Mouse (Mus musculus) heart, embryonic 13.5 days (tissue): ENCODE results near the gene Ropn1l. TPM values are rescaled to one million over a fixed set of nuclear protein-coding genes. Genes with fewer than 3 reads are reported as not detected.

Experiments used
- ATAC-seq: fragments of 200-750 bp; cut with Nextera tagmentation; 2 replicates; pipeline ENCODE4 v1.8.0; 2017; ENCODE audit warnings: moderate TSS enrichment; ENCODE audit not compliant: insufficient number of reproducible peaks, low FRiP score, low TSS enrichment; ENCODE audit errors: extremely low read depth
- H3K27ac ChIP-seq: fragments of 300-500 bp; sonication (generic); replicated peaks from 2 replicates; pipeline ENCODE4 v1.5.1; 2015; ENCODE audit warnings: moderate library complexity, mild to moderate bottlenecking, inconsistent platforms
- H3K27me3 ChIP-seq: fragments of 300-500 bp; sonication (generic); replicated peaks from 2 replicates; pipeline ENCODE4 v1.6.1; 2015; ENCODE audit warnings: mild to moderate bottlenecking, inconsistent platforms
- H3K36me3 ChIP-seq: fragments of 300-500 bp; sonication (generic); 2 replicates; pipeline ENCODE4 v1.6.1; 2015; ENCODE audit warnings: mild to moderate bottlenecking, inconsistent platforms
- H3K4me1 ChIP-seq: fragments of 300-500 bp; sonication (generic); 2 replicates; pipeline ENCODE4 v1.6.1; 2015; ENCODE audit warnings: inconsistent platforms
- H3K4me2 ChIP-seq: fragments of 300-500 bp; sonication (generic); 2 replicates; pipeline ENCODE4 v1.6.1; 2015; ENCODE audit warnings: inconsistent platforms, mild to moderate bottlenecking, moderate library complexity
- H3K4me3 ChIP-seq: fragments of 300-500 bp; sonication (generic); 2 replicates; pipeline ENCODE4 v1.5.1; 2015; ENCODE audit warnings: moderate library complexity, mild to moderate bottlenecking, inconsistent platforms
- H3K9ac ChIP-seq: fragments of 300-500 bp; sonication (generic); 2 replicates; pipeline ENCODE4 v1.6.1; 2015; ENCODE audit warnings: inconsistent platforms, mild to moderate bottlenecking, moderate library complexity
- H3K9me3 ChIP-seq: fragments of 300-500 bp; sonication (generic); 2 replicates; pipeline ENCODE4 v1.6.1; 2016; ENCODE audit warnings: inconsistent platforms
- WGBS: fragments of 180-500 bp; shearing (Covaris S2); methylation state at CpG from one replicate; pipeline ENCODE4 v1.1.7; 2015; ENCODE audit warnings: mixed read lengths; 5-methylcytosine and 5-hydroxymethylcytosine counted together
- polyA plus RNA-seq: library from polyadenylated mRNA; unstranded; fragments of >200 nt; fragmentation: Nextera tagmentation; extraction: Ambion mirVana; gene quantifications from 2 replicates; pipeline ENCODE4 v1.2.1, GENCODE M21; 2015

Ropn1l gene
- polyA plus RNA-seq, 1 experiment from 2014 or later, result 2.0 TPM

DNA sequence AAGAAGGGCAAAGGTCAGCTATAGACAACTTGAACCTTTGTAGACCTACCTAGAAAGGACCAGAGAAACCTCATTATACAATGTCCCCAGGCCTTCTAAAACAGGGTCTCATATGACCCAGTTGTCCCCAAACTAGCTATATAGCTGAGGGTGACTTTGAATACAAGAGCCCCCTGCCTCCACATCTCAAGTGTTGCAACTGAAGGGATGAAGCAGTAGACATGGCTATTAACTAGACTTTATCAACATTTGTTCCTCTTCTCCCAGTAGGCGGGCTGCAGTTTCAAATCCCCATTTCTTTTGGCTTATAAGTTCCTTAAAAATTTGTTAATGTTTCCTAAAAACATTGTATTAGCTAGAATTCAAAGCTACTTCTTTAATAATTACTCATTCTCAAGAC is 13.2 kb upstream of the Ropn1l start:
- peaks cover 90% of the 10 kb centered on the region for H3K36me3 ChIP-seq

DNA sequence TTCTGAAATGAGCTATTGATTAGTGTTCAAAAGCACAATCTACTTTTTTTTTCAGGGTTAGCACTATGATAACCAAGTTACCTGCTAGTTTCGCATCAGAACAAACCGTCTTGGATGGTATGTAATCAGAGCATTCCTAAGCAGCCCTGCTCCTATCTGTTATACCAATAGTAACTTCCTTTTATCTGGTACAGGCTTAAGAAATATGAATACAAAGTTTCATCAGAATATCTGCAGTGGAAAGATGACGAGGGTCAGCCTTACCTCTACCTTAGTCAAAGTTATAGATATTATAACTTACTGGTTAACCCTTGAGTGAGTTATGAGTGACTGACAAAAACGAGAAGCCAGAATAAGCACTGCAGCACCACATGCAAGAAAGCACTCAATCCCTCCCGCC is 12.8 kb upstream of the Ropn1l start:
- no peaks in the 10 kb centered on the region for H3K9me3 ChIP-seq
- no peaks in the 10 kb centered on the region for H3K27me3 ChIP-seq
- no peak for ATAC-seq
- H3K4me1 ChIP-seq, result no peaks in the 10 kb centered on the region
- no peak overlapping the region for H3K27ac ChIP-seq
- H3K4me3 ChIP-seq, result no peak overlapping the region
- H3K4me2 ChIP-seq, result no peak overlapping the region
- no peak overlapping the region for H3K9ac ChIP-seq
- H3K36me3 ChIP-seq, result peaks cover 90% of the 10 kb centered on the region
- 88% methylated on average over 5 of the region's 5 CpGs for WGBS

More for the DNA sequence above, 13.2 kb upstream of the Ropn1l start:
- Histone ChIP-seq H3K9me3 (no peaks in the 10 kb centered on the region), H3K4me2 (no peak overlapping the region), H3K27ac (no peak overlapping the region), H3K9ac (no peak overlapping the region), H3K4me1 (no peaks in the 10 kb centered on the region), H3K4me3 (no peak overlapping the region), H3K27me3 (no peaks in the 10 kb centered on the region)
- no peak for ATAC-seq
- WGBS, result 89% methylated on average over 1 of the region's 1 CpGs

DNA sequence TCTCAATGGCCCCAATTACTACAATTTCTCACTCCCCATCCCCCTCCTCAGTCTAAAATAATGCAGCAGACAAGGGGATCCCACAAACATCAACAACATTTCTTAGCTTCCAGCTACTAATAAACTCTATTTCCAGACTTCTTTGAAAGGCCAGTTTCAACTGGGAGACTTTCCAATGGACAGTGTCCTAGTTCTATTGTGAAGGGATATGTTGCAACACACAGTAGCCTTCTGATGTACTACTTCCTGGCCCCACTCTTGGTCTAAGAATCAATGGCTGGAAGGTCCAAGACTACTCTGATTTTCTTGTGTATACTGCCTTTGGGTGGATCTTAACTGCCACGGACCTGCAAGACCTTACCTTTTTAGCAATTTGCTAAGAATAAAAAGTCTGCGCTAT is 12.3 kb upstream of the Ropn1l start:
- ATAC-seq, result no peak
- no peaks in the 10 kb centered on the region for H3K9me3 ChIP-seq
- no peak overlapping the region for H3K27ac ChIP-seq
- H3K4me1 ChIP-seq, result no peaks in the 10 kb centered on the region
- peaks cover 92% of the 10 kb centered on the region for H3K36me3 ChIP-seq
- H3K4me2 ChIP-seq, result no peak overlapping the region
- no peak overlapping the region for H3K4me3 ChIP-seq
- WGBS, result 96% methylated on average over 2 of the region's 2 CpGs
- H3K27me3 ChIP-seq, result no peaks in the 10 kb centered on the region
- no peak overlapping the region for H3K9ac ChIP-seq

DNA sequence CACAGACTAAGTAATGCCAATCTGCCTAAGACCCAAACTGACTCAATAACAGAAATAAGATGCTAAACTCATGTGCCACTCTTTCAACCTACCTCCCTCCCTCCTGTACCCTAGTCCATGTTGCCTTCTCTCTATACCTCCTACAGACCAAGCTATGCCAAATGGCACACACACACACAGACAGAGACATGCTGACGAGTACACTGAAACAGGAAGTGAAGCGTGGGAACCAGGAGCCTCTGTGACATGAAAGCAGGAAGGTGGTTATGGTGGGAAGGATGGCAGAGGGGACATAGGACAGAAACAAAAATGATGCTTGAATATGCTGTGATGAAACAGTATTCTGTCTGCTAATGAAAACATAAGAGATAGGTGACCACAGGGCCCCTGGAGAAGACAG is 7.0 kb upstream of the Ropn1l start:
- 75% methylated on average over 2 of the region's 2 CpGs for WGBS
- no peak overlapping the region for H3K4me3 ChIP-seq

DNA sequence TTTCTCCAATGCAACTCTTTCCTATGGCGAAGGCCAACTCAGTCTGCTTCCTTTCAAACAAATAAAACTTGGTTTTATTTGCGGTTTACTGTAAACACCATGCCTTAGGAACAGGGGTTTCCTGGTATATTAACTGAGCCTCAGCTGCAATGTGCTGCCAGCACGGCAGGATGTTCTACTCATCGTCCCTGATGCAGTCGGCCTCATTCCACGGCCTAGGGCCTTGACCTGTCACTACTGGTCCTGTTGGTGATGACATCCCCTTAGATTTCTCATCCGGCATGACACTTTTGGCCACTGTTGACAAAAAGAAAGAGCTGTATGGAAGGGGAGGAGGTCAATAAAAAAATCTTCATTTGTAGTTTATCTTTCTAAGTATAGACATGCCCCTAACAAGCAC is 4.5 kb upstream of the Ropn1l start:
- Histone ChIP-seq H3K27me3 (no peaks in the 10 kb centered on the region), H3K4me2 (no peak overlapping the region), H3K36me3 (peaks cover 71% of the 10 kb centered on the region), H3K9ac (no peak overlapping the region), H3K4me1 (peaks cover 8% of the 10 kb centered on the region; the same call in 1 of the 2 replicates), H3K4me3 (no peak overlapping the region), H3K9me3 (no peaks in the 10 kb centered on the region), H3K27ac (no peak overlapping the region)
- 84% methylated on average over 7 of the region's 7 CpGs for WGBS
- ATAC-seq, result no peak

More for the DNA sequence above, 7.0 kb upstream of the Ropn1l start:
- Histone ChIP-seq H3K4me2 (no peak overlapping the region), H3K36me3 (peaks cover 87% of the 10 kb centered on the region), H3K4me1 (no peaks in the 10 kb centered on the region), H3K9me3 (no peaks in the 10 kb centered on the region), H3K27me3 (no peaks in the 10 kb centered on the region), H3K9ac (no peak overlapping the region), H3K27ac (no peak overlapping the region)
- ATAC-seq, result no peak

DNA sequence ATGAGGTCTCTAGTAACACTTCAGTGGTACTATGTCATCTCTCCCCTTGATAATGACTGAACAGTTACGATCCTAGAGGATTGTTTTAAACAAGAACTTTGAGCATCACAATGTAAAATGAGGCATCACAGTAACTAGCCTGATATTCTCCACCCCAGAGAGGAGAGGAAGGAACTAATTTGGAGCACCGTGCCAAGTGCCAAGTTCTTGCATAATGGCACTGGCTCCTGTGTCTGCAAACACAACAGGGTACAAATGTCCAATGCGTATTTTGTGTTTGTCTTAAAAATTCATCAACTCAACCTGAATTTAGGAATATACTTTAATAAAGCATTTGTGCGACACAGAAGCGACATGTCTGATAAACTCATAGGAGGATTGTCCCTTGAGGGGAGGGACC is 2.8 kb upstream of the Ropn1l start:
- Histone ChIP-seq H3K4me1 (peaks cover 16% of the 10 kb centered on the region; the same call in 1 of the 2 replicates), H3K27me3 (no peaks in the 10 kb centered on the region), H3K4me2 (no peak overlapping the region), H3K9me3 (no peaks in the 10 kb centered on the region), H3K27ac (no peak overlapping the region), H3K36me3 (peaks cover 54% of the 10 kb centered on the region), H3K4me3 (no peak overlapping the region), H3K9ac (no peak overlapping the region)
- ATAC-seq, result no peak
- 83% methylated on average over 5 of the region's 5 CpGs for WGBS

DNA sequence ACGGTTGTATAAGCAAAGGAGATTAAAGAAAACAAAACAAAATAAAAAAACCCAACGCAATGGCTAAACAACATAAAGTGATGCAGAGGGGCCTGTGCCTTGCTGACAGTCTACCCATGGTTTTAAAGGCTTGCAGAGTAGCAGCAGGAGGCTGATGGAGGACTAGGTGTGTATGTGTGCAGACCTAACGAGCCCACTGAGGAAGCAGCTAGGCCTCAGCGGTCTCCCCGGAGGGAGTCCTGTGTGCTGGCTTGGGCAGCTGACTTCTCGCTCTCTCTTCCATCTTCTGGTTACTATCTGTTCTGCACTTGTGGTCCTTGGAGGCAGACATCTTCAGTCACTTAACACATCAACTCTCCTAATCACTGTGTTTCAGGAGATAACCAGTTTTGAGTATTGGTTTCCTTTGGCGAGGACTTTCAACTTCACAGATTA is 1.3 kb upstream of the Ropn1l start:
- H3K4me2 ChIP-seq, result no peak overlapping the region
- no peak overlapping the region for H3K27ac ChIP-seq
- ATAC-seq, result no peak
- peaks cover 39% of the 10 kb centered on the region for H3K36me3 ChIP-seq
- H3K9me3 ChIP-seq, result no peaks in the 10 kb centered on the region
- 62% methylated on average over 7 of the region's 7 CpGs for WGBS
- H3K9ac ChIP-seq, result no peak overlapping the region
- no peaks in the 10 kb centered on the region for H3K27me3 ChIP-seq
- H3K4me1 ChIP-seq, result peaks cover 16% of the 10 kb centered on the region; the same call in 1 of the 2 replicates
- H3K4me3 ChIP-seq, result no peak overlapping the region

DNA sequence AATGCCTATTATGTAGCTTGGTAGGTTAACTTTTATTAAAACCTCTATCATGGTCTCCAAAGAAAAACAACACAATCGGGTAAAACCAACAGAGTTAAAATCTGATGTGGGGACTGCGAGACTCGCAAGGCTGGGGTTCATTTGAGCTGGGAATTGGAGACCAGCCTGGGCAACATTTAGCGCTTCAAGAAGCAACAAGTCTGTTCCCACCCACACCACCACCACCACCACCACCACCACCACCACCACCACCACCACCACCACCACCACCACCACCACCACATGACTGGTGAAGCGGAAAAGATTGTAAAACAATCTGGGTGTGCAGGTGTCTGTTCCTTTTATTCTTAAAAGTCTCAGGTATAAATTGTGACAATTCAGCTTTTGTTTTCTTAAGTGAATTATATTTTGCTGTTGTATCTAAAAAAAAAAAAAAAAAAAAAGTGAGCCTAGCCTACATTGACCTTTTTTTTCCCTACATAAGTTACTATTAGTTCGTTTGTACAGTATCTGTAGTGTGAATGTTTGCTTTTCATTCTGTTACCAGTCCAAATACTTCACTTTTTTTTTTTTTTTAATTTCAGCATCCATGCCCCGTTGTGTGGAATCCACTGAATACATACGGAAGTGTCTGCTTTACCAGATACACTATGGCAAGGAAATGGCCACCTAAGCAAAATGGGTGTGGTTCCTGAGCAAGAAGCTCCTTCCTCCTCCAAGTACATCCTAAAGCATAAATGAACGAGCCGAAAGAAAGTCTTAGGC is 741 bp upstream of the Ropn1l start:
- Histone ChIP-seq H3K9ac (peak overlapping the region; percentile 86), H3K27me3 (no peaks in the 10 kb centered on the region), H3K4me1 (peaks cover 18% of the 10 kb centered on the region; the same call in 1 of the 2 replicates), H3K4me2 (peak overlapping the region; percentile 83), H3K27ac (peak overlapping the region; percentile 85), H3K9me3 (no peaks in the 10 kb centered on the region), H3K36me3 (peaks cover 33% of the 10 kb centered on the region), H3K4me3 (peak overlapping the region; percentile 77)
- 49% methylated on average over 10 of the region's 10 CpGs for WGBS
- ATAC-seq, result no peak

DNA sequence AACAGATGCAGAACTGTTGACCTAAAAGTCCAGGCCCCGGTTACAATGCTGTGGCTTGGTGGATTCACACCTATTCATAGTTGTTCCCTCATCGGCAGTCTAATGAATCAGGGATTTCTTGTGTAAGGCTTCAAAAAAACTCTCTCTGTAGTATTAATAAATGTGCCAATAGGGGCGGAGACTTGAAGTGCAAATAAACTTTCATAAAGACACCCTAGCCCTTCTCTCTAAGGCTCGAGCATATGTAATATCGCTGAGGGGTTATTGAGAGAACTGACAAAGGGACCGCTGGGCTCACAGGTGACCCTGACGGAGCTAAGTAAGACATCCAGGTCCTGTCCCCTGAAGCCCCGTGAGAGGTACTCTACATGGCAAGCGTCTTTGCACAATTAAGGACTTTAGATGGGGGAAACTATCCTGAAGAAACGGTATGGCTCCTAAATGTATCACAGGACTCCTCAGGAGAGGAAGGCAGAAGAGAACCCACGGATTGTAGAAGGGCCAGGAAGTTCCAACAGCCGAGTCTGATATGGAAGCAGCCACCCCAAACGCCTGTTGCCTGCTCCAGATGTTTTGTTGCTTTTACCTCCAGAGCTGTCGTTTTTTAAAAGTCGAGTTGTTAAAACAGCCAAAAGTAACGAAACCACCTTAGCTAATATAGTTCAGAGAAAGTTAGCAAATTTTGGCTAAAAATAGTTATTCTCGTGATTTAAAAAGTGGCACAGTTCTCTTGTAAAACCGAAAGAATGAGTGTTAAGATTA is 1.0 kb downstream of the Ropn1l start:
- Histone ChIP-seq H3K27me3 (no peaks in the 10 kb centered on the region), H3K4me2 (peak overlapping the region; percentile 83), H3K9ac (peak overlapping the region; percentile 86), H3K4me1 (peaks cover 18% of the 10 kb centered on the region; the same call in 1 of the 2 replicates), H3K36me3 (peaks cover 15% of the 10 kb centered on the region), H3K27ac (peak overlapping the region; percentile 85), H3K4me3 (peak overlapping the region; percentile 77), H3K9me3 (no peaks in the 10 kb centered on the region)
- ATAC-seq, result no peak
- 43% methylated on average over 18 of the region's 18 CpGs for WGBS

DNA sequence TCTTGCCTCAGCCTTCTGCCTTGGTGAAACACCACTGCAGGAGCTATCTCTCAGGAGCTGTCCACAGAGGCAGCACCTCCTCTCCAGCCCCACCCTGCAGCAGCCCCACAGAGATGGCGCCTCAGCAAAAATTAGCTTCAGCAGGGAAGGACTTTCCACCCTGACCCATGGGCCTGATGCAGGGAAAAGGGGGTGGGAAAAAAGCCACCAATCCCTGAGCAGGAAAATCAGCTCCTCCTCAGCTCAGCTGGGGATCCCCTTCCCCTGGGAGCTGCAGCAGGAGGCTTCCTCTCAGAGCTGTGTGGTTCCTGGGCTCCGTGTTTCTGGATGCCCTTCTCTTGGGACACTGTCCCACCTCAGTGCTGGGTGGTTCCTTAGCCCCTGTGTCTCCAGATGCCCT is 3.8 kb downstream of the Ropn1l start:
- Histone ChIP-seq H3K9ac (no peak overlapping the region), H3K4me2 (no peak overlapping the region), H3K4me3 (no peak overlapping the region), H3K27me3 (no peaks in the 10 kb centered on the region), H3K4me1 (peaks cover 19% of the 10 kb centered on the region), H3K9me3 (no peaks in the 10 kb centered on the region), H3K36me3 (0 out of 2 replicates have a peak, but pooled peaks cover under 1% of the 10 kb centered on the region), H3K27ac (no peak overlapping the region)
- no peak for ATAC-seq
- WGBS, result 6% methylated on average over 2 of the region's 2 CpGs

DNA sequence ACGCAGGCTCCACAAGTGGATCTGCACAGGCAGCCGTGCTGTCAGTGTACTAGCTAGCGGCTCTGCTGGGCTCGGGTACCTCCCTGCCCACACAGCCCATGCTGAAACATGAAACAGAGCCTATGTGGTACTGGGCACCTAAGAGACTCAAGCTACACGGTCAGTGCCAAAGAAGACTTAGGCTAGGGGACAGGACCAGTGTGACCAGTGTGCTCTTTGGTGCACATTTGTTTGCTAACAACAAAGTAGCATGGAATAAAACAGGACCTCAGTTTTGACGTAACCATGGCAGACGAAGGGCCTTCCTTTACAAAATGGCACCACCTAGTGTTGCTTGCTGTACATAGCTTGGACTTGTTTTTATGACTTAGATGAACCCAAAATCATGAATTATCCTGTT is 6.4 kb downstream of the Ropn1l start:
- H3K9ac ChIP-seq, result no peak overlapping the region
- no peak overlapping the region for H3K27ac ChIP-seq
- H3K4me1 ChIP-seq, result peaks cover 12% of the 10 kb centered on the region
- H3K4me3 ChIP-seq, result no peak overlapping the region
- H3K27me3 ChIP-seq, result no peaks in the 10 kb centered on the region
- H3K4me2 ChIP-seq, result peak overlapping the region; percentile 49
- ATAC-seq, result no peak
- WGBS, result 36% methylated on average over 7 of the region's 7 CpGs
- no peaks in the 10 kb centered on the region for H3K9me3 ChIP-seq
- H3K36me3 ChIP-seq, result no peaks in the 10 kb centered on the region
